Mouse (Mus musculus) liver, adult 2 months (tissue): ENCODE measurements around the gene Rhog.

ENCODE experiments used
- CTCF ChIP-seq: fragments of 200-500 bp; IDR thresholded peaks from 2 replicates; pipeline ENCODE4 v1.5.1; 2011; ENCODE audit warnings: low read depth, low read length, control low read depth
- POLR2A ChIP-seq: fragments of 200-500 bp; IDR thresholded peaks from 2 replicates; pipeline ENCODE4 v1.6.1; 2011; ENCODE audit warnings: low read length, control low read depth; ENCODE audit not compliant: insufficient read depth; ENCODE audit errors: extremely low read depth

DNA sequence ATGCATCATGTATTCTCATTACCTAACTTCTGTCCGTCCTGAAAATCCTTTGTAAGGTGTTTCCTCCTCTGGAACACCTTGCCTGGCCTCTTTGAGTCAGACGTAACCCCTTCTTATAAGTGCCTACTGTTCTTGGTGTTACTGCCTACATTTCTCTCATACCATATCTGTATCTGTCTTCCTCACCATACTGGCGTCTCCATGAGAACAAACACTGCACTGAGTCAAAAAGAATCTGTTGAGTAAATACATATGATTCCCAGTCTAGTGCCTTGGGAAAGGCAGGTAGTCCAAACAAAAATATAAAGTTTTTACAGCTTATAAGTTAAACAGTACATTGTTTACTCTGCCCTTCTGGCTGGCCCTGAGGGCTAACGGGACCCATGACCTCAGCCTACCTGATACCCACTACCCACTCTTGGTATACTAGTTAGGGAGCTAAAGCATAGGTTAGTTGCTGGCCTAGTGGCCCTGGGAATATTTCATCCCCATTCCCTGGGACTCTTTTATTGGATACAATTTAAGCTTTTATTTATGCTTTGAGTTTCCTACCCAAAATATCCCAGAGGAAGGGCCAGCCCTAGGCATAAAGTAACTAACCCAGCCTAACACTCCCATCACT lies 27.7 kb downstream of the Rhog start:
- no peak for TF ChIP-seq CTCF
- TF ChIP-seq POLR2A = no peak
